Mouse (Mus musculus): Measurements from ENCODE around the gene Grb7.

DNA sequence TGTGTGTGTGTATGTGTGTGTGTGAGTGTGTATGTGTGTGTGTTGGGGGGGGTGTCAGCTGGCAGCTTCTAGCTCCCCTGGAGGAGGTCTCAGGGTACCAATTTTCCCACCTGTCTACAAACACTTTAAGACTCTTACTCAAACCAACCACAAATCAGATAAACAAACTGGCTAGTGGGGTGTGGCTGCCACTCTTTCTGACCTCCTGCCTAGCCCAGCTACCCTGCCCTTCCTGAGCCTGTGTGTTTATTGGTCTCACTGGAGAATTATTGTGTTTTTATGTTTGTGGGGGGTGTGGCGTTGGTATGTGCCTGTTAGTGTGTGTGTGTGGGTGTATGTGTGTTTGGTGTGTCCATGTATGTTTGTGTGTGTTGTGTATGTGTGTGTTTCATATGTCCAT lies 29.1 kb upstream of the Grb7 start:
- no peak for TF ChIP-seq CTCF (IDR thresholded peaks at IDR 0.05; ENCODE audit: control insufficient read depth, insufficient read depth, low read length)
- TF ChIP-seq POLR2A (IDR thresholded peaks at IDR 0.05; ENCODE audit: borderline replicate concordance, control insufficient read depth, low read depth, low read length): no peak

All from bone marrow, adult 2 months (tissue).